Mouse (Mus musculus): ENCODE results near the gene Haus2.

The Haus2 gene

DNA sequence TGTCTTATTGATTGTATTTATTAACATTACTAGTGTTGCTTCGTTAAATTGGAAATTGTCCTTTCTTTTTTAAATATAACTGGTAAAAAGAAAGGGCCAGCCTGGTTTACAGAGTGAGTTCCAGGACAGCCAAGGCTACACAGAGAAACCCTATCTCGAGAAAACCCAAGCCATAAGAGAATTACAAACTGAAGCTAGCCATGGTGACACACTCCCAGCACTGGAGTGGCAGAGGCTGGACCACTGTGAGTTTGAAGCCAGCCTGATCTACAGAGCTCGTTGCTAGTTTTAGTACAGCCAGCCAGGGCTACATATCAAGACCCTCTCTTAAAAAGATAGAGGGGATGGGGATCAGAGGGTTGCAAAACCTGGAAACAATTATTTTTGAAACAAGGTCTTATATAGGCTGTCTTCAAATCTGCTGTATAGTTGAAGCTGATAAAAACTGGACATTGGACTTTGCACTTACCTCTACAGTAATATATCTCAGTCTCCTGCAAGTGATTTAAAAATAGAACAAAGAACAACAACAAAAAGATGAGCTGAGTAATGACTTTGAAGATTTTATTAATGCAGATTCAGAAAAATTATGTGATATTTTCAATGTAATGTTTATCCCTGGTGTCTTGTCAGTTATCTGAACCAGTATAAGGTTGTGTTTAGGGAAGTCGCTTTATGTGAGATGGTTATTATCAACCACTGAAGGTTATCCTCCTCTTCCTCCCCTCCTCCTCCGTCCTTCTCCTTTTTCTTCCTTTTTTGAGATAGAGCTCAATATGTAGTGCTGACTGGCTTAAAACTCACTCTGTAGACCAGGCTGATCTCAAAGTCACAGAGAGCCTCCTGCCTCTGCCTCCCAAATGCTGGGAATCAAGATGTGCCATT, 7.3 kb downstream of the Haus2 start:
- no peak for DNase-seq (ENCODE audit: low read depth, low spot score)

DNA sequence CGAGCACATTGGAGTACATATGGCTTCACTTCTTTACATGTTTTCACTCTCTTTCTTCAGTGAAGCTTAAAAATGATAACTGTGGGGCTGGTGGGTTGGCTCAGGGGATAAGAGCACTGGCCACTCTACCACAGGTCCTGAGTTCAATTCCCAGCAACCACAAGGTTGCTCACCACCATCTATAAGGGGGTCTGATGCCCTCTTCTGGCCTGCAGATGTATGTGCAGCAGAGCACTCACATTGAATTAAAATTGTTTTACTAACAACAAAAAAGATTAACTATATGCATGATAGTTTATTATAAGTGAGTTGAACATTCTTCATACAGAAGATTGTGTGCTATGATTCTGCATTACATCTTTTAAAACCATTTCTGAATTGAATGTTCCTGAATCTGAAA, 10.4 kb downstream of the Haus2 start:
- no peak for DNase-seq (ENCODE audit: low read depth, low spot score)

DNA sequence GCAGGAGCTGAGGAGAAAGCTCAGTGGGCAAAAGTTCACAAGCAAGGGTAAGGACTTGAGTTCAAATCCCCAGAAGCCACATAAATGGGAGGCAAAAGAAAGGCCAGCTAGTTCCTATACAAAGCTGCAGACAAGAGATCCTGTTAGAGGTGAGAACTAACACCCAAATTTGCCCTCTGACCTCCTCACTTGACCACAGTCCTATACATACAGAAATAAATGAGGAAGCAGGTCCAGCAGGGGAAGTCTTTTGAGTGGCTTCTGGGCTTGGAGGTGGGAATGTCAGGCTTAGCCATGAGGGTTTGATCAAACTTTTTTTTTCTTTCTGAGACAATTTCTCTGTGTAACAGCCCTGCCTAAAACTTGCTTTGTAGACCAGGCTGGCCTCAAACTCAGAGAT, 13.7 kb downstream of the Haus2 start:
- DNase-seq (ENCODE audit: low read depth, low spot score): no peak

DNA sequence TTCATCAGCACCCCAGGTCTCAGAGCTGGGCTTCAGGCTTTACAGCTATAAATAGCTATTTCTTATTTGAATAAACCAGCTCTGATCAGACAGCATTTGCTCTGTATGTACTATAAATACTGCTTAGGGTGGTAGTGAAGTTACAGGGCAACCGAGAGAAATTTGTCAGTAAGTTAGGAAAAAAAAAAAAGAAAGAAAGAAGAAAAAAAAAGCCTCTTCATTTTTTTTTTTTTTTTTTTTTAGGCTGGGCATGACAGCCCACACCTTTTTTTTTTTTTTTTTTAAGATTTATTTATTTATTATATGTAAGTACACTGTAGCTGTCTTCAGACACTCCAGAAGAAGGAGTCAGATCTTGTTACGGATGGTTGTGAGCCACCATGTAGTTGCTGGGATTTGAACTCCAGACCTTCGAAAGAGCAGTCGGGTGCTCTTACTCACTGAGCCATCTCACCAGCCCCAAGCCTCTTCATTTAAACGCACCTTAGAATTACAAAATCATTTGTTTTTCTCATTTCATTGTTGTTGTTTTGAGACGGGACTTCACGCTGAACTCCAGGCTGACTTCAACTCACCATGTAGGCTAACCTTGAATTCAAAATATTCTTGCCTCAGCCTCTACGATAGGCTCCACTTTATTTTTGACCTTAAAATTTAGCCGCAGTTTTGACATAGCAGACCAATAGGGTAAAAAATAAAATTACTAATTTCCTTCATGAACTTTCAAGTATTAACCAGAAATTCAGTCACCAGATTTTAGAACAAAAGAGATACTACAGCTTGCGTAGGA, 19.1 kb downstream of the Haus2 start:
- no peak for DNase-seq (ENCODE audit: low read depth, low spot score)

DNA sequence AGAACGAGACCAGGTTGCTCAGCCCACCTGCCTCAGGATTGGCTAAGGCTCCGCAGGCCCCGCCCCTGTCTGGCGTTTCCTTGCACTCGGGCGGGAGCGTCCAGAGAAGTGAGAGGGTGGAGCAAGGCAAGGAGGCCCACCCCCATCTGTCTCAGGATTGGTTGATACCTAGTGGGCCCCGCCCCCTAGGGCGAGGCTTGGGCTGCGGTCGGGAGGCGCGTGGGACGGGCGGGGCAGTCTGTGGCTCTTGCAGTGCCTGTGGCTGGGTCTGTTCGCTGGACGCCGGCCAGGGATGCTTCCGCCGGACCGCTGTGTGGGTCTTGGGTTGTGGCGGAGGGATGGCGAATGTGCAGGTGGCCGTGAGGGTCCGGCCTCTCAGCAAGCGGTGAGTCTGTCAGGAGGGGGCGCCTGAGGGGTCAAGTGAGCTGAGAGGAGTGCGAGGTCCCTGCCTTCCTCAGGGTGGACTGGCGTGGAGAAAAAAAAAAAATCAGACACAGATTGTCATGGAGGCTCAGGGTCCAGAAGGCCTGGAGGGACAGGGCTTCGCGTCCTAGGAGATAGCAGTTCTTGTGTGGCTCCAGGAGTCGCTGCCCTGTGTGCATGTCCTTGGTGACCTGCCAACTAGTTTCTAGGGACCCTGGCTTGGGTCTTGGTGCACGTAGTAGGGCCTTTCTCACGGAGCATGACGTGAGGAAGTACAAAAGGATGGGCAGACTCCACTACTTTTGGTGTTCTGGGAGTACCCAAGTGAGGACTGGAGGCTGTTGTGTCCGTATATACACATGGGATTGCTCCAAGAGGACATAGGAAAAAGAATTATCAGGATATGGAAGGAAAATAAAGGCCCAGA, 19.9 kb downstream of the Haus2 start, which contains the start of gene Stard9:
TSS of gene Stard9 (plus strand) at position 236 of the 850 bp plus-strand sequence.
- DNase-seq (ENCODE audit: low read depth, low spot score): peak; percentile 99

DNA sequence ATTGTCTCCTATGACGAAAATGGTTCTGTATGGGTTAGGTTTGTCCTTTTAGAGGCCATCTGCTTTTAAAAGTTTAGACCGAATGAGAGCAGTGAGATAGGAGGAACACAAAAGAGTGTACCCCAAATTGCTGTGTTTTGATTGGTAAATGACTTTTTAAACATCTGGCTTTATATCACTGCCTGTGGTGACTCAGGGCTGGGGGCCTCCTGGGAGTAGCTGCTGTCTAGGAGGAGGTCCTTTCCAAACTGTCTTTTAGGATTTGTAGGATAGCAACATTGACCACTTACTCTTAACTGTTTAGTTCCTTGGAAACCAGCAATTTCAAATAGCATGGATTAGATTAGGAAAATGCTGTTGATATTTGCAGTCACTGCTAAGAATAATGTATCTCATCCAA, 21.1 kb downstream of the Haus2 start:
- DNase-seq (ENCODE audit: low read depth, low spot score): no peak

DNA sequence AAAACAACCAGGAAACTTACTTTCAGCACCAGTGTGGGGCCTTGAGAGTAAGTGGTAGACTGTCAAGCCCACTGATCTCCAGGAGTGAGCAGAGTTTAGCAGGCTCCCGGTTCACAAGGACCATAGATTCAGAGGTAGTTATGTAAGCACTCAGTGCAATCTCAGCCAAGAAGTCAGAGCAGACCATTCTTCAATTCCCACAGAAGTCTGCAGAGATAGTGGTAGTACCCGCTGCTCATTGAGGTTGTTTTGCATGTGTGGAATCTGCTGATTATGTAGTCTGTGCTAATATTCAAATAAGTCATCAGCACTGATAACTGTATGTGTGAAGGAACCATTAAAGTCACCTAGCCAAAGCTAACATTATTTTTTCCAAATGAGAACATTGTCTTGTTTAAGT, 21.5 kb downstream of the Haus2 start:
- DNase-seq (ENCODE audit: low read depth, low spot score): peak; percentile 51

DNA sequence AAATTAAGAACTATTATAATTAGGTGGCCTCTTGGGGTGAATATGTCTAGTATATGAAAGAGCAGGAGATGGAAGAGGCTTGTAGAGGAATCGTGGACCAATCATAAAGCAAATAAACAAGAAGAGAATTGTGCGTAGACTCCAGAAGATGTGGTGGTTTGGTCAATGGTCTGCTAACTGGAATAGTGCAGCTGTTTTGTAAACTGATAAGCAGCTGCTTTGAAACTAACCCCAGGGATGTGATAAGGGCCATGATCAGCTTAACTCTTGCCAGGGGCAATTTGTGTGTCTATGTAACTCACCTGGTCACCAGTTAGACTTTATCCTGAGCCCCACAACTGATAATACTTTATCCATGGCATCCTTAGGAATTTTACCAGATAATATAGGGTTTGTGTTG, 22.3 kb downstream of the Haus2 start:
- DNase-seq (ENCODE audit: low read depth, low spot score): no peak

DNA sequence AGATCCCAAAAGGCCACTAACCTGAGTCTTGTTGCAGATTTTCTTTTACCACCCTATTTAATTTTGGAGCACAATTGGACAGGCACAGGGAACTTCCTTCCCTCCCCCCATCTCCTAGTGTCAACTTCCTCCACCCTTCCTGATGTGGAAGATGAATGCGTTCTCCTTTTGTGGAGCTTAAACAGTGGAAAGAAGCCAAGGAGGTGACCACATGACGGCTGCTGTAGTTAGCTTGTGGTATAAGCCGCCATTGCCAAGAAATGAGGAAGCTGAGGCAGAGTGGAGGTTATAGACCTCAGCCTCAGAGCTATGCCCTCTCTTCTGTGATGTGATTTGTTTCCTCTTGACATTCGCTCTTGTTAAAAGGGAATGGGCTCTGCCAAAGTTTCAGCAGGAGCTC, 22.8 kb downstream of the Haus2 start:
- peak; percentile 58 for DNase-seq (ENCODE audit: low read depth, low spot score)

DNA sequence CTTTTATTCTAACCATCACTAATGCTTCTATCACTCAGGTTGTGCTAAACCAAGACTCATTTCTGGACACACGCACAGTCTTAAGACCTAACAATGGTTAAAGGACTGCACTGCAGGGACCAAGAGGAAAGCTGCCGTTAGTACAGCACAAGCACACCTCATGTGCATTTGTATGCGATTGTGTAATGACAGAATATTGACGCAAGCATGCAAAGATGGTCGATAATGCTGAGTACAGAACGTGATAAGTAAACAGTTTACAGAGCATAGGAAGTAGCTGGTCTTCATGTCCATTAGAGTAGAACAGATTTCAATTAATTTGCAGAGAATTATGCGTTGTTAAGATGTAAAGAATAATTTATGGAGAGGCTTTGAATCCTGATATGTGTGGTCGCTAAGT, 31.7 kb downstream of the Haus2 start:
- no peak for DNase-seq (ENCODE audit: low read depth, low spot score)

DNA sequence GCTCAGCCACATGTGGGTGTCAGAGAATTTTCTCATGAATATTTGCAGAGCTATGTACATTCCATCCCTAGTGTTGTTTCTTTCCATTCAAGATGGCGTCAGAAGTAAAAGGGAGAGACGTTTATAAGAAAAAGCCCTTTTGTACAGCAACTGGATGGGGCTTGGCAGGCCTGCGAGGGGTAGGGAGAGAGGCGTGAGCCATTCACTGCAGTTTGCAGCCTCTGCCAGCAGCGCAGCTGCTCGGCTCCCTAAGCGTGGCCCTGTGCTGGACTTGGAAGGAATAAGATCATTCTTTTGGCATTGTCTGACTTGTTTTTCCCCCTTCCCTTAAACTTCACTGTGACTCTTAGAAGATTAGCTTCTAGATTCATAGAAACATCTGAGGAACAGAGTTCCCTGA, 34.7 kb downstream of the Haus2 start:
- DNase-seq (ENCODE audit: low read depth, low spot score): peak; percentile 66

DNA sequence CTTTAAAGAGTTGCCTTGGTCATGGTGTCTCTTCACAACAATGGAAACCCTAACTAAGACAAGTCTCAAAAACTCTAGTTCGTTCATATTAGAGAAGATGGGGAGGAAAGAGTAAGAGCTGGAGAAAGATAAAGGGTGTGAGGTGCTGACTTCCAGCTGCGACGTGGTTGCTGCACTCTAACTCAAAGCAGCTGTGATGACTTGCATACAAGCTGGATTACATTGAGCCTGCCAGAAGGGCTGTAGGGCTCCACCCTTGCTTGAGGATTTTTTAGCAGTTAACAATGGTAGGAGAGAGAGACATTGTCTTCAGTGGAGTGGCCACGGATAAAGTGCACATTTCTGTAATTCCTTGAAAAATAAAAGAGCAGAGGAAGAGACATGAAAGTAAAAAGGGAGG, 37.6 kb downstream of the Haus2 start:
- DNase-seq (ENCODE audit: low read depth, low spot score): no peak

DNA sequence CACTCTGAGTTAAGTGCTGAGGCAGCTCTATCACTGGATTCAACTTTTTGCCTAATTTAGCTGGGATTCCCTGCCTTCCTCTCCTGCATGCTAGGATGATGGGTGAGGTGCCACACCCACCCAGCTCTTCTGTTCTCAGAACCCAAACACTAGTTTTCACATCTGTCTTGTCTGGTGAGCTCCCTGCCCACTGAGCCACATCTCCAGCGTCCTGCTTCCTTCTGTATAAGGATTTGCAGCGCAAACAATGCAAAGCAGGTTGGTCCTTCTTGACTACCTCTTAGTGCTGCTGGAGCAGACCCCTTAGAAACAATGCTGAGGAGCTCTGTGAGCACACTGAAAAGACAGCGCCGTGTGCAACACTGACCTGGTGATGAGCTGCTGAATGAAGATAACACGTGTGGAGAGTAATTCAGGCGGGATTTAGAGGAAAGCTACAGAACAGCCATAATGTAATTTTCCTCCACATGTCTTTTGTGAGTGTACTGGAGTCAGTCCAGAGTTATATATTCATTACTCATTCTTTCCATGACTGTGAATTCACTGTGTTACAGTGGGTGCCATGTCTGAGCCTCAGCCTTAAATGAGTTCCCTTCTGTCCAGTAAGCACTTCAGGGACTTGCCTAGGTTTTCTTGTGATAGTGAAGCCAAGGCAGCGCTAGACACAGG, 43.2 kb downstream of the Haus2 start:
- peak; percentile 43 for DNase-seq (ENCODE audit: low read depth, low spot score)

DNA sequence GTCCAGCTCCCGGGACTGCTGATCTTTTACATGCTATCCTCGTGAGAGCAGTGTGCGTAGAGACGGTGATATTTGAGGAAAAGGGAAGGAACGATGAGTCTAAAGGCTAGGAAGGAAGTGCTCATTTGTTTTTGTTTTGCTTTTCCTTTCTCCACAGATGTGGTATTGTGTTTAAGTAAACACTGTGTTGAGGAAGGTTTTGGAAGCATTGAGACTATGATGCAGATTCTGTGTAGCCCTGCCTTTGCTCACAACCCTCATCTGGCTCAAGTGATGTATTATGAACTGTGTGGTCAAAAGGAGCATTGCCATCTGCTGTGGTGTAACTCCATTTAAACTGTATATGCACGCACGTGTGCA, 43.7 kb downstream of the Haus2 start:
- DNase-seq (ENCODE audit: low read depth, low spot score): no peak

DNA sequence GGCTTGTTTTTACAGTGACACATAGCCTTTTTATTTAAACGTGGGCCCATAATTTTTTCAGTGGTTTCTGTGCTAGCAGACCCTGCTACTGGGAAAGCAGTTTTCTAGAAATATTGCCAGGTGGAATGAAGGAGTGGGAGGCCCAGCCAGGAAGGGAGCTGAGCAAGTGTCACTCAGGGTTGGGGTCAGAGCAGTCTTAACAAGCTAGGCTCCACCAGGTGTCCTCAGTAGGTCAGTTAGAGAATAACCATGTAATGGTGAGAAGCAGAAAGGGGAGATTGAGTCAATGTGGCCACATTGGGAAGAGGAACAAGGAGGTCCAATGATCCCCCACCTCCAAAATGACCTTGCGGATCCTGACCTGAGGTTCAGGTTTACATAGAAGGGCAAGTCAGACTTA, 45.5 kb downstream of the Haus2 start:
- no peak for DNase-seq (ENCODE audit: low read depth, low spot score)

DNA sequence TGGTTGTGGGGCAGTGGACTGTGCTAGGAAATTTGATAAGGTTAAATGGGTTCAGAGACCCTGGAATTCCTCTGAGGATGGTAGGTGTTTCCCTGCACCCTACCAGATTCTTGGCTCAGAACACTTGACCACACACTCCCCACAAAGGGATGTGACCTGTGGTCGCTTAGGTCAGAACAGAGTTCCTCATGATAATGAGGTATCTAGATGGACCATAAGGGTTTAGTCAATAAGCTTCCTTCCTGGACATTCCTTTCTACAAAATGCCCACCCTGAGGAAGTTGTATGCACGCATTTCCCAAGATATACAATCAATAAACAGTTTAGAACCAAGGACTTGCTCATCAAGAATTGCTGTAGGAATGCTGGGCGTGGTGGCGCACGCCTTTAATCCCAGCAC, 46.7 kb downstream of the Haus2 start:
- DNase-seq (ENCODE audit: low read depth, low spot score): no peak

DNA sequence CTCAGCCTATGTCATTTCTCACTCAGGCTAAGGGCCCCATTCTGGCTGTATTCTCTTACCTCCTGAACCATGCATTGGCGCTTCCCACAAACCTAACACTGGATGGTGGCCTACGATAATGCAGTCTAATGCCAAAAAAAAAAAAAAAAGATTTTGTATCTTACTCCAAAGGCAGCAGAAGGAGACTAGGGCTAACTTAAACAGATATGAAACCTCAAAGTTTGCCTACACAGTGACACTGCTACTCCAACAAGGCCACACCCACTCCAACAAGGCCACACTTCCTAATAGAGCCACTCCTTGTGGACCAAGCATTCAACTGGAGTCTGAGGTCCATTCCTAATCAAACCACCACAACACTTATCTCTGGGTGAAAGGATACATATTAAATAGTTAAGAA, 47.5 kb downstream of the Haus2 start:
- DNase-seq (ENCODE audit: low read depth, low spot score): no peak

DNA sequence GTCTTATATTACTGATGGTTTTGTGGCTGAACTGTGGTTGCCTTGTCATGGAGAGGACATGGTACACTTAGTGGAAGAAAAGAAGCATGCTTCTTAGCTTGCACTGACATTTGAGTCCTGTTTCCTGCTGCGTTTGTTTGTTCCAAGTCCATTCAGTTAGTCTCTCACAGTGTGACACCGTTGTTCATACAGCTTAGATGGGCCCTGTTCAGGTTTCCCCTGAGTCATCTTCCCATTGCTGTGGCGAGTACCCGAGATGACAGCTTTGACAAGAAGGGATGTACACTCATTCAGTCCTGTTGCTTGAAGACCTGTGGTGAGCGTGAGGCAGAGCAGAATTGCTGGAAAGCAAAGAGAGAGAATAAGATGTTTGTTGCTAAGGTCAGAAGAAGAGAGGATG, 49.3 kb downstream of the Haus2 start:
- DNase-seq (ENCODE audit: low read depth, low spot score): peak; percentile 16

DNA sequence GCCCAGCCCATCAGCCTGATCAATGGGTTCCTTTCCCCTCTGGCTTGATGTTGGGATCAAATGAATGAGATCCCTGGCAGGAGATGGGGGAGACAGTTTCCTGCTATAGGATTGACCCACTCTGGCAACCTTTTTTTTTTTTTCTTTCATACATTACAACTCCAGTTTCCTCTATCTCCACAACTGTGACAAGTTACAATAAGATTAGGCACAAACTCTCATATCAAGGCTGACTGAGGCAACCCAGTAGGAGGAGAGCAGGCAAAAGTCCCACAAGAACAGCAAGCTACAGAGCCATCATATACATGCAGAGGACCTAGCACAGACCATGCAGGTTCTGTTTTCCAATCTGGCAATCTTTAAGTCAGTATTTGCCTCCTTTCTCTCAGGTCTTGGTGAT, 50.1 kb downstream of the Haus2 start:
- DNase-seq (ENCODE audit: low read depth, low spot score): no peak

DNA sequence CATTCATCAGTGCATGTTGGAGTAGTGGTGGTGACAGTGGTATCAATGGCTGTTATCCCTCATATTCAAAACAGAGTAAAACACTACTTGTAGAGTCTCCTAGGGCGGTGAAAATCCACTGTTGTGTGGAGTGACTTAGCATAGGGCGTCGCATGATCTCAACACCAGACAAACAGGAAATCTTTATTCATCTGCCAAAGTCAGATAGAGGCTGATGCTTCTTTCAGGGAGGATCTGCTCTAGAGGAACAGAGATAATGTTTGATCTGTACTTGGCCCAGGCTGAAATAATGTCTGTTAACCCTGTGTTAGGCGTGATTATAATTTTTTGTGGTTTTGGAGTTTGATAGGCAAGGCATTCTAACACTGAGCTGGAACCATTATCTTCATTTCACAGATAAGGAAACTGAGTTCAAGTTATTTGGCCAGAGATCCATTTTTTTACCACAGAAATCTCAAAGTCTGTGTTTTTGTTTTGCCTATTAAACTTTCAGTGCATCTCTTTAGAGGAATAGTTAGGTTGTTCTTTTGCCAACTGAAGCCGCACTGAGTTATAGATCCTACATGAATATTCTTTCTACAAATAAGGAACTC, 51.4 kb downstream of the Haus2 start:
- DNase-seq (ENCODE audit: low read depth, low spot score): peak; percentile 32

DNA sequence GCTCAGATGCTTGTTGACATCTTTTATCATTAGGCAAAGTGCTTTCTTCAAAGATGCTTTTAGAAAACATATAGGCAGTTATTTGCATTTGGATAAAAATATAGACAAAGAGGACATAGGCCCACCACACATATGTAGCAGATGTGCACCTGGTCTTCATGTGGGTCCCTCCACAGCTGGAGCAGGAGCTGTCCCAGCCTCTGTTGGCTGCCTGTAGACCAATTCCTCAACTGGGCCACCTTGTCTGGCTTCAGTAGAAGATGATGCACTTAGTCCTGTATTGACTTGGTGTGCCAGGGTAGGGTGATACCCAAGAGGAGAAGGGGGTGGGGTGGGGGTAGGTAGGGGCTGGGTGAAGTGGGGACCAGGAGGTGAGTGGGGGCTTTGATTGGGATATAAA, 53.6 kb downstream of the Haus2 start:
- no peak for DNase-seq (ENCODE audit: low read depth, low spot score)
